Mouse (Mus musculus): ENCODE results near the gene F930015N05Rik. TPM values are rescaled to one million over a fixed set of nuclear protein-coding genes. Genes with fewer than 3 reads are reported as not detected.

The F930015N05Rik gene
- polyA plus RNA-seq, 2 experiments = 1.8 to 2.4 TPM

DNA sequence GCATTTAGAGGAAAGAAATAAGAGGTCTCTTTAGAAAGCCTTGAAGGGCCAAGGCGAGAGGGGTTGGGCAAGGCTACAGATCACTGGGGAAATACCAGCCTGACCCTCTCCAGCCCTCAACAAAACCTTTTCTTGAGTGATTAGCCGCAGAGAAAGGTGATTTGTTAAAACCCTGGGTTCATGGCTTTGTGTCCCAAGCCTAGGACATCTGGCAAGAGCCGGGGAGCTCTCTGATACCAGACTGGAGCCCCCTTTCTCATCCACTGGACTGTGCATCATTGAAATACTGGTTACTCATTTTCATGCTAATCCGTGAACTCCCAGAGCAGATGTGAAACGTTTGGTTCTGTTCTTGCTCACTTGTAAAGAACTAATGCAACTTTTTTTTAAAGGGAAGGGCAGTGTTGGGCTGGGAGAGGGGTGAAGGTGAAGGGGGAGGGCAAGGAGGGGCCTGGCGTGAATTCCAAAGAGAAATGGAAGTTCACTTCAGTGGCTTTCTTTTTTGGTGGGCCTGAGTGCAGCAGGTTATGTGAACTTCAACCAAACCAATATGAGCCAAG is 35.8 kb downstream of the F930015N05Rik start:
- H3K4me3 ChIP-seq (replicated peaks; ENCODE audit: low read length) = no peak overlapping the region
- H3K9me3 ChIP-seq (ENCODE audit: control insufficient read depth, low read length) = no peaks in the 10 kb centered on the region
- ATAC-seq (ENCODE audit: low FRiP score, low read depth) (no peak), DNase-seq (ENCODE audit: low spot score) (no peak)
- no peaks in the 10 kb centered on the region for H3K36me3 ChIP-seq (ENCODE audit: control insufficient read depth, insufficient read depth, low read length)
- no peaks in the 10 kb centered on the region for H3K27me3 ChIP-seq (ENCODE audit: control insufficient read depth, insufficient read depth, low read length)
- H3K9ac ChIP-seq (ENCODE audit: low read depth, low read length, severe bottlenecking) = no peak overlapping the region
- no peak overlapping the region for H3K27ac ChIP-seq (replicated peaks; ENCODE audit: low read depth, low read length)
- TF ChIP-seq POLR2A (IDR thresholded peaks at IDR 0.05; ENCODE audit: borderline replicate concordance, extremely low read depth, insufficient read depth, insufficient read length) = no peak
- no peaks in the 10 kb centered on the region for H3K4me1 ChIP-seq (ENCODE audit: control insufficient read depth, insufficient read depth, low read length)
- 69% methylated on average over 6 of the region's 6 CpGs for WGBS
- no peak overlapping the region for H3K4me2 ChIP-seq (replicated peaks; ENCODE audit: low read depth, low read length, severe bottlenecking)

DNA sequence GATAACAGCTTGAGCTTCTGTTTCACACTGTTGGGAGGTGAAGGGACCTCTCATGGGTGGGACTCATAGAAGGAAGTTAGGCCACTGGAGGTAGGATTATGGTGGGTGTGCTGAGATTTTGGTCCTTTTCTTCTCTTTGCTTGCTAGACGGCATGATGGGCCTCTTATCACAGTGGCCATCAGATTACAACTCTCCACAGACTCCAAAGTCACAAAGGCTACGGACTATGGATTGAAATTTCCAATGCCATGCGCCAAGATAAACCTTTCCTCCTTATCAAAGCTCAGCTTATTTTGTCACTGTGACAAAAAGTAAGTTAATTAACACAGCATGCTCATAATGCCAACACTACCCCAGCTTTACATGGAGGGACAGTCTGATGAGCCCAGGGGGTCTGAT is 38.8 kb downstream of the F930015N05Rik start:
- no peaks in the 10 kb centered on the region for H3K9me3 ChIP-seq (ENCODE audit: control insufficient read depth, low read length)
- no peak overlapping the region for H3K4me2 ChIP-seq (replicated peaks; ENCODE audit: low read depth, low read length, severe bottlenecking)
- TF ChIP-seq POLR2A (IDR thresholded peaks at IDR 0.05; ENCODE audit: borderline replicate concordance, extremely low read depth, insufficient read depth, insufficient read length) = no peak
- H3K9ac ChIP-seq (ENCODE audit: low read depth, low read length, severe bottlenecking) = no peak overlapping the region
- H3K4me3 ChIP-seq (replicated peaks; ENCODE audit: low read length) = no peak overlapping the region
- DNase-seq (ENCODE audit: low spot score) (no peak), ATAC-seq (ENCODE audit: low FRiP score, low read depth) (no peak)
- 83% methylated on average over 3 of the region's 3 CpGs for WGBS
- H3K27ac ChIP-seq (replicated peaks; ENCODE audit: low read depth, low read length) = no peak overlapping the region
- no peaks in the 10 kb centered on the region for H3K36me3 ChIP-seq (ENCODE audit: control insufficient read depth, insufficient read depth, low read length)
- no peaks in the 10 kb centered on the region for H3K27me3 ChIP-seq (ENCODE audit: control insufficient read depth, insufficient read depth, low read length)
- no peaks in the 10 kb centered on the region for H3K4me1 ChIP-seq (ENCODE audit: control insufficient read depth, insufficient read depth, low read length)

DNA sequence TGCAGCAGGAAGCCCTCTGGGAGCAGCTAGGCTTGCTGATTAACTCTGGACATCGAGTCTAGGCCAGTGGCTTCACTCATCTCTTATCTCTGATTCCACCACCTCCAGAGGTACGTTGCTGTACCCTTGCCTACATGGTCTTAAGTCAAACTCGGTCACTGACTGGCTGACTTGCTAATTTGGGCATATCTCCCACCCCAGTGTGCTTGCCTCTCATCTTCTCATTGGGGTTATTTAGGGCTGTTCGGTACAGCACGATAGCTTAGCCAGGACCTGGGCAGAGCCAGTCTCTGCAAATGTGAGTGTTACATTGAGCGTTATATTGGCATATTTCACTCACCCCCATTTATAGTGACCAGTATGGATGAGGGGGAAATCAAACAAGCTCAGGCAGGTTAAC is 39.5 kb downstream of the F930015N05Rik start:
- H3K36me3 ChIP-seq (ENCODE audit: control insufficient read depth, insufficient read depth, low read length) = no peaks in the 10 kb centered on the region
- whole genome bisulfite sequencing = 66% methylated on average over 6 of the region's 6 CpGs
- H3K9ac ChIP-seq (ENCODE audit: low read depth, low read length, severe bottlenecking) = no peak overlapping the region
- H3K4me3 ChIP-seq (replicated peaks; ENCODE audit: low read length) = no peak overlapping the region
- no peak overlapping the region for H3K4me2 ChIP-seq (replicated peaks; ENCODE audit: low read depth, low read length, severe bottlenecking)
- no peak overlapping the region for H3K27ac ChIP-seq (replicated peaks; ENCODE audit: low read depth, low read length)
- no peaks in the 10 kb centered on the region for H3K4me1 ChIP-seq (ENCODE audit: control insufficient read depth, insufficient read depth, low read length)
- ATAC-seq (ENCODE audit: low FRiP score, low read depth) (no peak), DNase-seq (ENCODE audit: low spot score) (no peak)
- no peaks in the 10 kb centered on the region for H3K27me3 ChIP-seq (ENCODE audit: control insufficient read depth, insufficient read depth, low read length)
- TF ChIP-seq POLR2A (IDR thresholded peaks at IDR 0.05; ENCODE audit: borderline replicate concordance, extremely low read depth, insufficient read depth, insufficient read length) = no peak
- H3K9me3 ChIP-seq (ENCODE audit: control insufficient read depth, low read length) = no peaks in the 10 kb centered on the region

DNA sequence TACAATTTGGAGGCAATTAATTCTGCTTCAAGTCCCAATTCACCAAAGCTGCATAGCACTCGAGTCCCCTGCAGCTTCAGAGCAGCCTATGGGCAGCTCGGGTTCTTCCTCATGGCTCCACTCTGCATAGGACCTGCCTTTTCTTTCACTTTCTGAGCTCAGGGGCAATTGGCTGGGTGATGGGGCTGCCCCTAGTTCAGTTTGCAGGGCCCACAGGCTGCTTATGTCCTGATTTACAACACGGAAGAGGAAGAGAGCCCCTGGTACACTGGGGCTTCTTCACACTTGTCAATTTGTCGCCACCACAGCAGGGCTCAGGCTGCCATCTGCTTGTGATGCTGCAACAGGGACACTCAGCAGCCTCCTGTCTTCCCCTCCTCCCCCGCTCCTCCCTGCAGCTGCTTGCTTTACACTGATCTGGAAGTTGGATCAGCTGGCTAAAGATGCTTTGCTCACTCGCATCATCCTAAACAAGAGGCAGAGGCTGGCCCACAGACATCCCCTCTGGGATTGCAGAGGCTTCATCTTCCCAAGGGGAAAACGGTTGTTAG is 40.0 kb downstream of the F930015N05Rik start:
- DNase-seq (ENCODE audit: low spot score) (no peak), ATAC-seq (ENCODE audit: low FRiP score, low read depth) (no peak)
- TF ChIP-seq POLR2A (IDR thresholded peaks at IDR 0.05; ENCODE audit: borderline replicate concordance, extremely low read depth, insufficient read depth, insufficient read length) = no peak
- Histone ChIP-seq H3K4me2 (replicated peaks; ENCODE audit: low read depth, low read length, severe bottlenecking) (no peak overlapping the region), H3K9ac (ENCODE audit: low read depth, low read length, severe bottlenecking) (no peak overlapping the region), H3K36me3 (ENCODE audit: control insufficient read depth, insufficient read depth, low read length) (no peaks in the 10 kb centered on the region), H3K4me1 (ENCODE audit: control insufficient read depth, insufficient read depth, low read length) (no peaks in the 10 kb centered on the region), H3K4me3 (replicated peaks; ENCODE audit: low read length) (no peak overlapping the region), H3K27ac (replicated peaks; ENCODE audit: low read depth, low read length) (no peak overlapping the region), H3K9me3 (ENCODE audit: control insufficient read depth, low read length) (no peaks in the 10 kb centered on the region), H3K27me3 (ENCODE audit: control insufficient read depth, insufficient read depth, low read length) (no peaks in the 10 kb centered on the region)
- WGBS = 11% methylated on average over 7 of the region's 7 CpGs

DNA sequence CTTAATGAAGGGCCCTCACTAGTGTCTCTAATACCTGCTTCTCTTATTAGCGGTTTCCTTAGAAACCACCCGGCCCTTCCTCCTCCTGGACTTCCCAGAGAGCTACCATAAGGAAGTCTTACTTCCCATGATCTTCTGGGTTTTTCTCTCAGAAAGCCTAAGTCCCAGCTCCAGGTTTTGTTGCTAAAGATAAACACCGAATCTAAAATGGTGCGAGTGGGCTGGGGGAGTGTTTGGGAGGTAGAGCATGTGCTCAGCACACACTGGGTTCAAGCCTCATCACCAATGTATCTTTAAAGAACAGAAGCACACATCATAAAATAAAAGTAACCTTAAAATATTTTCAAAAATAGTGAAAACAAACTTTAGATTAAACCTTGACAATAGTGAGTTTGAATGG is 50.1 kb downstream of the F930015N05Rik start:
- Histone ChIP-seq H3K4me1 (ENCODE audit: control insufficient read depth, insufficient read depth, low read length) (no peaks in the 10 kb centered on the region), H3K27me3 (ENCODE audit: control insufficient read depth, insufficient read depth, low read length) (no peaks in the 10 kb centered on the region), H3K36me3 (ENCODE audit: control insufficient read depth, insufficient read depth, low read length) (no peaks in the 10 kb centered on the region), H3K27ac (replicated peaks; ENCODE audit: low read depth, low read length) (no peak overlapping the region), H3K4me3 (replicated peaks; ENCODE audit: low read length) (no peak overlapping the region), H3K9ac (ENCODE audit: low read depth, low read length, severe bottlenecking) (no peak overlapping the region), H3K9me3 (ENCODE audit: control insufficient read depth, low read length) (no peaks in the 10 kb centered on the region), H3K4me2 (replicated peaks; ENCODE audit: low read depth, low read length, severe bottlenecking) (no peak overlapping the region)
- TF ChIP-seq POLR2A (IDR thresholded peaks at IDR 0.05; ENCODE audit: borderline replicate concordance, extremely low read depth, insufficient read depth, insufficient read length) = no peak
- ATAC-seq (ENCODE audit: low FRiP score, low read depth) = no peak
- no peak for DNase-seq (ENCODE audit: low spot score)
- 88% methylated on average over 4 of the region's 4 CpGs for WGBS

Other genes with a start within 250 kb of the F930015N05Rik start
- 6.7 and 9.5 TPM in 2 replicates for gene Hs3st3a1, start 1.3 kb downstream of the F930015N05Rik start, polyA plus RNA-seq (2012; rRNA removed)
- gene Hs3st3a1, start 1.3 kb downstream of the F930015N05Rik start, polyA plus RNA-seq (2014; fragmentation: Nextera tagmentation; extraction: Ambion mirVana) = 5.2 and 5.6 TPM in 2 replicates

All from limb, embryonic 14.5 days (tissue).